In the genomic region with DNA sequence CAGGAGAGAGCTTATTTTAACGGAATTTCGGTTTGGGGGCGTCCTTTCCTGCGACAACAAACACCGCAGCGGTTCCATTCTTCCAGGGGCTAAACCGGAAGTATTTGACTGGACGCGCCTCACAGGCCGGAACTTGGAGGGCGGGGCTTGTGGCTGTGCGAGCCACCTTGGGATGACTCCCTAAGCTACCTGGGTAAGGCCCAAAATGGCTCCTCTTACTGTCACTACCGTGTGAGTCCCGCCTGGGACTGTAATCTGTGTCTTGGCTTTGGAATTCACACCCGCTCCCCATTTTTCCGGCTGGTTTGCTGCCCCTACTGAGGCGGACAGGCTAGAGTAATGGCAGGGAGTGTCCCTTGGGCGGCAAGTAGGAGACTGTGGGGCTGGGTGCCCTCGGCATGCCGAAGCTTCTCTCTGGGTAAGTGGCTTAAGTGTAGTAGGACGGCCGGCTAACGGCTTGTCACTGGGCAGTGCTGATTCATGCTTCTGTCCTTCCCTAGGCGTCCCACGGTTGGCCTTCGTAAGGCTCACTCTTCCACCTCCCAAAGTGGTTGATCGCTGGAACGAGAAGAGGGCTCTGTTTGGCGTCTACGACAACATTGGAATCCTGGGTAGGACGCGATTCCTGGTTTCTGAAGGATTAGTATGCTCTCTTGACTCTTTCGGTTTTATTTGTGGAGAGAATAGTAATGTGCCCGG, we compare ENCODE assay signal across 8 mouse cellular contexts. TPM values are rescaled to one million over a fixed set of nuclear protein-coding genes. Genes with fewer than 3 reads are reported as not detected.
DNase-seq lines count a peak whose midpoint lies in the region; ATAC-seq and TF ChIP-seq lines count a peak whose summit lies in the region.

No protein-coding gene starts in this region.

- H3K9ac ChIP-seq in heart, embryonic 12.5 days, result peak overlapping the region; percentile 88
- H3K9ac ChIP-seq in kidney, postnatal 0 days (ENCODE audit: low read depth, low read length), result peak overlapping the region; percentile 70
- peak overlapping the region; percentile 93 for H3K9ac ChIP-seq in liver, embryonic 11.5 days (ENCODE audit: low read depth, low read length)
- peak overlapping the region; percentile 69 for H3K9ac ChIP-seq in stomach, embryonic 14.5 days (replicated peaks; ENCODE audit: low read depth, low read length)

- WGBS in heart, embryonic 12.5 days, result under 1% methylated on average over 34 of the region's 34 CpGs
- WGBS in kidney, postnatal 0 days, result under 1% methylated on average over 34 of the region's 34 CpGs
- under 1% methylated on average over 34 of the region's 34 CpGs for WGBS in liver, embryonic 11.5 days
- under 1% methylated on average over 34 of the region's 34 CpGs for WGBS in stomach, embryonic 14.5 days

- peak; percentile 98 for DNase-seq in brain, embryonic 14.5 days (ENCODE audit: low read depth)
- peak; percentile 97 for DNase-seq in kidney, postnatal 0 days (ENCODE audit: low spot score)
- peak; percentile 90 for DNase-seq in liver, embryonic 11.5 days (ENCODE audit: low spot score)
- DNase-seq in naive thymus-derived CD4-positive, alpha-beta T cell, adult 2 months (ENCODE audit: low read depth), result peak; percentile 89

- ATAC-seq in heart, embryonic 12.5 days (ENCODE audit: insufficient number of reproducible peaks, low FRiP score), result peak; percentile 93
- peak; percentile 94 for ATAC-seq in kidney, postnatal 0 days (replicated peaks; ENCODE audit: low FRiP score, low read depth)
- ATAC-seq in liver, embryonic 11.5 days (replicated peaks; ENCODE audit: low FRiP score), result peak; percentile 90
- ATAC-seq in stomach, embryonic 14.5 days (ENCODE audit: insufficient number of reproducible peaks, insufficient read depth, low FRiP score, low read depth), result peak; percentile 92

- peaks cover 71% of the 10 kb centered on the region for H3K79me2 ChIP-seq in C2C12 (ENCODE audit: control insufficient read depth, insufficient read depth)

- no peaks in the 10 kb centered on the region for H3K27me3 ChIP-seq in C2C12 (ENCODE audit: control insufficient read depth, insufficient read depth, insufficient read length)
- no peaks in the 10 kb centered on the region for H3K27me3 ChIP-seq in erythroblast, embryonic 14.5 days (ENCODE audit: control insufficient read depth)
- no peaks in the 10 kb centered on the region for H3K27me3 ChIP-seq in heart, embryonic 12.5 days (replicated peaks)
- no peaks in the 10 kb centered on the region for H3K27me3 ChIP-seq in kidney, postnatal 0 days (ENCODE audit: insufficient read depth, low read length)
- H3K27me3 ChIP-seq in liver, embryonic 11.5 days (replicated peaks; ENCODE audit: control insufficient read depth, insufficient read depth, low read length), result no peaks in the 10 kb centered on the region
- no peaks in the 10 kb centered on the region for H3K27me3 ChIP-seq in stomach, embryonic 14.5 days (ENCODE audit: control insufficient read depth, insufficient read depth, low read length)

- peak overlapping the region; percentile 100 for H3K27ac ChIP-seq in heart, embryonic 12.5 days (ENCODE audit: poor library complexity, severe bottlenecking)
- peak overlapping the region; percentile 98 for H3K27ac ChIP-seq in kidney, postnatal 0 days
- peak overlapping the region; percentile 100 for H3K27ac ChIP-seq in liver, embryonic 11.5 days (ENCODE audit: low read depth, low read length)
- H3K27ac ChIP-seq in stomach, embryonic 14.5 days (ENCODE audit: low read length), result peak overlapping the region; percentile 96

- TF ChIP-seq POLR2A in brain, embryonic 14.5 days (IDR thresholded peaks at IDR 0.05; ENCODE audit: borderline replicate concordance, extremely low read depth, insufficient read depth, insufficient read length, poor library complexity, severe bottlenecking), result no peak

- peaks cover 62% of the 10 kb centered on the region for H3K36me3 ChIP-seq in C2C12 (ENCODE audit: control insufficient read depth, insufficient read depth)
- peaks cover 69% of the 10 kb centered on the region for H3K36me3 ChIP-seq in erythroblast, embryonic 14.5 days (ENCODE audit: control insufficient read depth)
- H3K36me3 ChIP-seq in heart, embryonic 12.5 days, result peaks cover 51% of the 10 kb centered on the region
- H3K36me3 ChIP-seq in kidney, postnatal 0 days (ENCODE audit: insufficient read depth, low read length), result peaks cover 19% of the 10 kb centered on the region; the same call in 1 of the 2 replicates
- peaks cover 38% of the 10 kb centered on the region for H3K36me3 ChIP-seq in liver, embryonic 11.5 days (ENCODE audit: control insufficient read depth, insufficient read depth, low read length)
- H3K36me3 ChIP-seq in stomach, embryonic 14.5 days (ENCODE audit: control insufficient read depth, insufficient read depth, low read length), result peaks cover 39% of the 10 kb centered on the region

- H3K4me3 ChIP-seq in C2C12 (ENCODE audit: insufficient read depth, poor library complexity, severe bottlenecking), result peak overlapping the region; percentile 74
- H3K4me3 ChIP-seq in erythroblast, embryonic 14.5 days (replicated peaks), result peak overlapping the region; percentile 70
- H3K4me3 ChIP-seq in heart, embryonic 12.5 days, result peak overlapping the region; percentile 78
- H3K4me3 ChIP-seq in kidney, postnatal 0 days (replicated peaks; ENCODE audit: low read depth, low read length), result peak overlapping the region; percentile 63
- peak overlapping the region; percentile 75 for H3K4me3 ChIP-seq in liver, embryonic 11.5 days (ENCODE audit: low read depth, low read length)
- H3K4me3 ChIP-seq in stomach, embryonic 14.5 days (ENCODE audit: low read depth, low read length), result peak overlapping the region; percentile 55

- TF ChIP-seq CTCF in C2C12 (IDR thresholded peaks at IDR 0.05; ENCODE audit: control insufficient read depth, insufficient read depth, insufficient read length), result no peak
- TF ChIP-seq CTCF in brain, embryonic 14.5 days (IDR thresholded peaks at IDR 0.05; ENCODE audit: borderline replicate concordance, extremely low read depth, insufficient read depth, insufficient read length), result no peak
- TF ChIP-seq CTCF in kidney, postnatal 0 days (IDR thresholded peaks at IDR 0.05; ENCODE audit: low read depth), result no peak

- H3K79me3 ChIP-seq in C2C12 (ENCODE audit: low read depth), result peaks cover 39% of the 10 kb centered on the region

- no peaks in the 10 kb centered on the region for H3K9me3 ChIP-seq in erythroblast, embryonic 14.5 days (ENCODE audit: control insufficient read depth, low read length)
- no peaks in the 10 kb centered on the region for H3K9me3 ChIP-seq in heart, embryonic 12.5 days (replicated peaks)
- H3K9me3 ChIP-seq in kidney, postnatal 0 days (replicated peaks; ENCODE audit: low read length), result no peaks in the 10 kb centered on the region
- no peaks in the 10 kb centered on the region for H3K9me3 ChIP-seq in liver, embryonic 11.5 days (ENCODE audit: control insufficient read depth, low read length)
- H3K9me3 ChIP-seq in stomach, embryonic 14.5 days (ENCODE audit: control insufficient read depth, low read depth, low read length), result no peaks in the 10 kb centered on the region

- H3K4me2 ChIP-seq in heart, embryonic 12.5 days, result peak overlapping the region; percentile 81
- H3K4me2 ChIP-seq in kidney, postnatal 0 days (ENCODE audit: low read length), result peak overlapping the region; percentile 90
- peak overlapping the region; percentile 86 for H3K4me2 ChIP-seq in liver, embryonic 11.5 days
- H3K4me2 ChIP-seq in stomach, embryonic 14.5 days (replicated peaks; ENCODE audit: low read depth, low read length), result peak overlapping the region; percentile 94

- peak overlapping the region; percentile 93 for H3ac ChIP-seq in C2C12 (ENCODE audit: control insufficient read depth, insufficient read length, low read depth)

- peaks cover 42% of the 10 kb centered on the region for H3K4me1 ChIP-seq in erythroblast, embryonic 14.5 days (ENCODE audit: control insufficient read depth)
- H3K4me1 ChIP-seq in heart, embryonic 12.5 days (replicated peaks), result peaks cover 15% of the 10 kb centered on the region
- H3K4me1 ChIP-seq in kidney, postnatal 0 days (replicated peaks; ENCODE audit: insufficient read depth, low read length), result 0 out of 2 replicates have a peak, but pooled peaks cover 6% of the 10 kb centered on the region
- peaks cover 3% of the 10 kb centered on the region; the same call in 1 of the 2 replicates for H3K4me1 ChIP-seq in liver, embryonic 11.5 days (replicated peaks; ENCODE audit: control insufficient read depth, insufficient read depth, low read length)
- peaks cover 3% of the 10 kb centered on the region; the same call in 1 of the 2 replicates for H3K4me1 ChIP-seq in stomach, embryonic 14.5 days (ENCODE audit: control insufficient read depth, insufficient read depth, low read length)

RNA-seq across cellular contexts. Expression of a gene that starts 0.6 kb away (rescaled TPM):
- 147 TPM for polyA plus RNA-seq in C2C12 (2012; fragmentation: generic; extraction: Trizol)
- 48.9 and 54.4 TPM in 2 replicates for polyA plus RNA-seq in brain, embryonic 14.5 days (2012; rRNA removed)
- 18.9 and 22.8 TPM in 2 replicates for polyA plus RNA-seq in erythroblast, embryonic 14.5 days (2012)
- polyA plus RNA-seq in heart, embryonic 12.5 days (2016; fragmentation: Nextera tagmentation; extraction: Ambion mirVana), result 217 and 218 TPM in 2 replicates
- 275 and 288 TPM in 2 replicates for polyA plus RNA-seq in kidney, postnatal 0 days (2015; fragmentation: Nextera tagmentation; extraction: Ambion mirVana)
- polyA plus RNA-seq in liver, embryonic 11.5 days (2014; fragmentation: Nextera tagmentation; extraction: Ambion mirVana), result 287 and 311 TPM in 2 replicates
- 193 and 202 TPM in 2 replicates for polyA plus RNA-seq in stomach, embryonic 14.5 days (2014; fragmentation: Nextera tagmentation; extraction: Ambion mirVana)

RNA-seq across cellular contexts. Expression of a gene that starts 0.7 kb away (rescaled TPM):
- polyA plus RNA-seq in C2C12 (2012; fragmentation: generic; extraction: Trizol), result 78.7 TPM
- polyA plus RNA-seq in brain, embryonic 14.5 days (2012; rRNA removed), result 169 and 213 TPM in 2 replicates
- polyA plus RNA-seq in erythroblast, embryonic 14.5 days (2012), result 78.5 and 98.6 TPM in 2 replicates
- 99.0 and 112 TPM in 2 replicates for polyA plus RNA-seq in heart, embryonic 12.5 days (2016; fragmentation: Nextera tagmentation; extraction: Ambion mirVana)
- 43.8 and 48.0 TPM in 2 replicates for polyA plus RNA-seq in kidney, postnatal 0 days (2015; fragmentation: Nextera tagmentation; extraction: Ambion mirVana)
- polyA plus RNA-seq in liver, embryonic 11.5 days (2014; fragmentation: Nextera tagmentation; extraction: Ambion mirVana), result 150 and 158 TPM in 2 replicates
- 107 and 109 TPM in 2 replicates for polyA plus RNA-seq in stomach, embryonic 14.5 days (2014; fragmentation: Nextera tagmentation; extraction: Ambion mirVana)

RNA-seq across cellular contexts. Expression of a gene that starts 23.2 kb away (rescaled TPM):
- 0.69 TPM for polyA plus RNA-seq in C2C12 (2012; fragmentation: generic; extraction: Trizol)
- 19.9 and 22.3 TPM in 2 replicates for polyA plus RNA-seq in brain, embryonic 14.5 days (2012; rRNA removed)
- polyA plus RNA-seq in erythroblast, embryonic 14.5 days (2012), result 0.13 and 0.14 TPM in 2 replicates
- polyA plus RNA-seq in heart, embryonic 12.5 days (2016; fragmentation: Nextera tagmentation; extraction: Ambion mirVana), result 4.2 and 4.3 TPM in 2 replicates
- 4.0 and 4.4 TPM in 2 replicates for polyA plus RNA-seq in kidney, postnatal 0 days (2015; fragmentation: Nextera tagmentation; extraction: Ambion mirVana)
- 1.7 and 2.3 TPM in 2 replicates for polyA plus RNA-seq in liver, embryonic 11.5 days (2014; fragmentation: Nextera tagmentation; extraction: Ambion mirVana)
- polyA plus RNA-seq in stomach, embryonic 14.5 days (2014; fragmentation: Nextera tagmentation; extraction: Ambion mirVana), result 3.4 and 3.7 TPM in 2 replicates

RNA-seq across cellular contexts. Expression of a gene that starts 25.9 kb away (rescaled TPM):
- polyA plus RNA-seq in C2C12 (2012; fragmentation: generic; extraction: Trizol), result 7,334 TPM
- 2,343 and 3,527 TPM in 2 replicates for polyA plus RNA-seq in brain, embryonic 14.5 days (2012; rRNA removed)
- polyA plus RNA-seq in erythroblast, embryonic 14.5 days (2012), result 525 and 659 TPM in 2 replicates
- polyA plus RNA-seq in heart, embryonic 12.5 days (2016; fragmentation: Nextera tagmentation; extraction: Ambion mirVana), result 4,345 and 4,378 TPM in 2 replicates
- polyA plus RNA-seq in kidney, postnatal 0 days (2015; fragmentation: Nextera tagmentation; extraction: Ambion mirVana), result 1,529 and 1,548 TPM in 2 replicates
- polyA plus RNA-seq in liver, embryonic 11.5 days (2014; fragmentation: Nextera tagmentation; extraction: Ambion mirVana), result 2,450 and 2,526 TPM in 2 replicates
- 1,945 and 1,966 TPM in 2 replicates for polyA plus RNA-seq in stomach, embryonic 14.5 days (2014; fragmentation: Nextera tagmentation; extraction: Ambion mirVana)

RNA-seq across cellular contexts. Expression of a gene that starts 39.5 kb away (rescaled TPM):
- 2.3 TPM for polyA plus RNA-seq in C2C12 (2012; fragmentation: generic; extraction: Trizol)
- 2.7 and 3.1 TPM in 2 replicates for polyA plus RNA-seq in brain, embryonic 14.5 days (2012; rRNA removed)
- 0.06 and 0.11 TPM in 2 replicates for polyA plus RNA-seq in erythroblast, embryonic 14.5 days (2012)
- 3.1 and 3.3 TPM in 2 replicates for polyA plus RNA-seq in heart, embryonic 12.5 days (2016; fragmentation: Nextera tagmentation; extraction: Ambion mirVana)
- 6.3 and 7.2 TPM in 2 replicates for polyA plus RNA-seq in kidney, postnatal 0 days (2015; fragmentation: Nextera tagmentation; extraction: Ambion mirVana)
- 4.0 TPM in 2 replicates for polyA plus RNA-seq in liver, embryonic 11.5 days (2014; fragmentation: Nextera tagmentation; extraction: Ambion mirVana)
- 4.7 and 5.2 TPM in 2 replicates for polyA plus RNA-seq in stomach, embryonic 14.5 days (2014; fragmentation: Nextera tagmentation; extraction: Ambion mirVana)

Comparison
In these comparisons a context has a peak if more than half of its experiments do, and no peak if none do; other contexts are left out.
1. Peak in every context shown above with its lines: DNase-seq, ATAC-seq, H3K4me3 ChIP-seq and H3K27ac ChIP-seq.